Mouse (Mus musculus) intestine, embryonic 15.5 days (tissue): Measurements from ENCODE around the gene Plcl2. TPM values are rescaled to one million over a fixed set of nuclear protein-coding genes. Genes with fewer than 3 reads are reported as not detected.
"Not testable (repeated sequence)": the region's sequence is repeated elsewhere in the genome, so short reads cannot be mapped to it uniquely, and the experiment has no call there.

Experiments used
- ATAC-seq: fragments of 200-750 bp; cut with Nextera tagmentation; 2 replicates; pipeline ENCODE4 v1.8.0; 2017; ENCODE audit warnings: moderate TSS enrichment, moderate library complexity
- H3K27ac ChIP-seq: fragments of 300-500 bp; sonication (generic); 2 replicates; pipeline ENCODE4 v1.5.1; 2015; ENCODE audit warnings: mild to moderate bottlenecking, inconsistent platforms
- H3K27me3 ChIP-seq: fragments of 300-500 bp; sonication (generic); replicated peaks from 2 replicates; pipeline ENCODE4 v1.6.1; 2015; ENCODE audit warnings: inconsistent platforms
- H3K36me3 ChIP-seq: fragments of 300-500 bp; sonication (generic); 2 replicates; pipeline ENCODE4 v1.6.1; 2015; ENCODE audit warnings: inconsistent platforms
- H3K4me1 ChIP-seq: fragments of 300-500 bp; sonication (generic); replicated peaks from 2 replicates; pipeline ENCODE4 v1.6.1; 2015; ENCODE audit warnings: inconsistent platforms
- H3K4me2 ChIP-seq: fragments of 300-500 bp; sonication (generic); replicated peaks from 2 replicates; pipeline ENCODE4 v1.6.1; 2015; ENCODE audit warnings: mild to moderate bottlenecking, inconsistent platforms
- H3K4me3 ChIP-seq: fragments of 300-500 bp; sonication (generic); replicated peaks from 2 replicates; pipeline ENCODE4 v1.5.1; 2015; ENCODE audit warnings: inconsistent platforms
- H3K9ac ChIP-seq: fragments of 300-500 bp; sonication (generic); 2 replicates; pipeline ENCODE4 v1.6.1; 2015; ENCODE audit warnings: inconsistent platforms
- H3K9me3 ChIP-seq: fragments of 300-500 bp; sonication (generic); 2 replicates; pipeline ENCODE4 v1.6.1; 2016; ENCODE audit warnings: inconsistent platforms
- WGBS: fragments of 180-500 bp; shearing (Covaris S2); methylation state at CpG from one replicate; pipeline ENCODE4 v1.1.7; 2015; 5-methylcytosine and 5-hydroxymethylcytosine counted together
- polyA plus RNA-seq: library from polyadenylated mRNA; unstranded; fragments of >200 nt; fragmentation: Nextera tagmentation; extraction: Ambion mirVana; gene quantifications from 2 replicates; pipeline ENCODE4 v1.2.1, GENCODE M21; 2015

Plcl2 gene
- polyA plus RNA-seq, 1 experiment from 2014 or later = 4.7 TPM

- no peak overlapping the region for H3K4me3 ChIP-seq
- H3K27me3 ChIP-seq = no peaks in the 10 kb centered on the region
- ATAC-seq = no peak
- WGBS = 65% methylated on average over 5 of the region's 5 CpGs
- no peak overlapping the region for H3K27ac ChIP-seq
- H3K9ac ChIP-seq = no peak overlapping the region
- no peaks in the 10 kb centered on the region for H3K36me3 ChIP-seq
- H3K4me2 ChIP-seq = no peak overlapping the region
- no peaks in the 10 kb centered on the region for H3K9me3 ChIP-seq
- no peaks in the 10 kb centered on the region for H3K4me1 ChIP-seq
These were observed 162.2 kb downstream of the Plcl2 start for GRCm38 (mm10) chr17:50671416-50671815.

DNA sequence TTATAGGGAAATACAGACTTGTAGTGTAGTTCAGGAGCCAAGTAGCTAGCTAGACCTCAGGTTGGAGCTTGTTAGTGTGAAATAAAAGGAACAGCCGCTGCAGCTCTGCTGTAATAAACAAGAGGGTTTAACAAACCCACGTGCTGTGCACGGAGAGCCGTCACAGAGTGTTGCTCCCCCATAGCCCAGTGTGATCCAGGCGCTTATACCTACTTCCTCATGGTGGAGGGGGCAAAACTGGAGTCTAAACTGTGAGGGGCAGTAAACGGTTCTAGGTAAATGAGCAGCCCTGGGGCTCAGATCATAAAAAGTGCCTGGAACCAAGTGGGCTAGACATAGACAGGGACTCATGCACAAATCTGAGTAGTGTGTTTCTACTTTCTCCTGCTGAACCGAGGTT, 165.4 kb downstream of the Plcl2 start:
- Histone ChIP-seq H3K27ac (no peak overlapping the region), H3K4me1 (peaks cover 6% of the 10 kb centered on the region; the same call in 1 of the 2 replicates), H3K9me3 (no peaks in the 10 kb centered on the region), H3K36me3 (no peaks in the 10 kb centered on the region), H3K27me3 (no peaks in the 10 kb centered on the region), H3K9ac (no peak overlapping the region), H3K4me2 (no peak overlapping the region), H3K4me3 (no peak overlapping the region)
- no peak for ATAC-seq
- 68% methylated on average over 7 of the region's 7 CpGs for WGBS

DNA sequence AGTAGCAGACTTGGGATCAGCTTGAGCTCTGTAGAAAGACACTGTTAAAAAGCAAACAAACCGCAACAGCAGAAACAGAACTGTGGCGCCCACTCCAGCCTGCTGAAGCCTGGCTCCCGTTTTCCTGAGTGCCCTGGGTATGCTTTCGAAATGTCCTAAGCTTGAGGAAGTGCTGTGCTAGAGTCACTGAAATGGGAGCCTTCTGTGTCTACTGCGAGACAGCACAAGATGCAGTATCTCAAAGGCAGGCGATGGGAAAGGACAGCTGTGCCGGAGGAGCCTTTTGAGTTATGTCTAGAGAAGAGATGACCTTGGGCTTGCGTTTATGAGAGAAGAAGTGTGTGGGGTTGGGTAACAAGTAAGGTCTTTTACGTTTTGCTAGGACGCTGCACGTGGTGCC, 166.0 kb downstream of the Plcl2 start:
- no peak overlapping the region for H3K4me3 ChIP-seq
- 69% methylated on average over 11 of the region's 11 CpGs for WGBS

DNA sequence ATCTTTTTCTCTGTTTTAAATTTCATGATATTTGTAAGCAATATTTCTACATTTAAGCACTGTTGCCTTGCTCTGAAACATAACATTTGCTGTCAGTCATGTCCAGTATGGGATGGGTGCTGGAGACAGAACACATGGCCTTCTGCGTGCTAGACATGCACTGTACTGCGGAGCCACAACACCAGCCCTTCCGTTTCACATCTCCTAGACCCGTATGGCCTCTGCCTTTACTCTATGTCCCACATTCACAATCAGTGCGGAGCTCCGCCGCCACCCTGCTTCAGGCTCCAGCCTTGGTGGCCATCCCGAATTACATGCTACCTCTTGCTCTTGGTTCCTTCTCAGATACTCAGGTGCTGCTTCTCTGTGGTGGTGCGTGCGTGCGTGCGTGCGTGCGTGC, 168.1 kb downstream of the Plcl2 start:
- Histone ChIP-seq H3K27ac (0 out of 2 replicates have a peak overlapping the region, but pooled peaks have one; percentile 27), H3K36me3 (no peaks in the 10 kb centered on the region), H3K4me2 (no peak overlapping the region), H3K4me3 (no peak overlapping the region), H3K27me3 (no peaks in the 10 kb centered on the region), H3K4me1 (peaks cover 6% of the 10 kb centered on the region; the same call in 1 of the 2 replicates), H3K9me3 (no peaks in the 10 kb centered on the region), H3K9ac (no peak overlapping the region)
- ATAC-seq = no peak
- WGBS = 95% methylated on average over 14 of the region's 14 CpGs

More for the DNA sequence above, 166.0 kb downstream of the Plcl2 start:
- Histone ChIP-seq H3K4me1 (peaks cover 6% of the 10 kb centered on the region; the same call in 1 of the 2 replicates), H3K4me2 (no peak overlapping the region), H3K27ac (no peak overlapping the region), H3K36me3 (no peaks in the 10 kb centered on the region), H3K27me3 (no peaks in the 10 kb centered on the region), H3K9ac (no peak overlapping the region), H3K9me3 (no peaks in the 10 kb centered on the region)
- no peak for ATAC-seq

DNA sequence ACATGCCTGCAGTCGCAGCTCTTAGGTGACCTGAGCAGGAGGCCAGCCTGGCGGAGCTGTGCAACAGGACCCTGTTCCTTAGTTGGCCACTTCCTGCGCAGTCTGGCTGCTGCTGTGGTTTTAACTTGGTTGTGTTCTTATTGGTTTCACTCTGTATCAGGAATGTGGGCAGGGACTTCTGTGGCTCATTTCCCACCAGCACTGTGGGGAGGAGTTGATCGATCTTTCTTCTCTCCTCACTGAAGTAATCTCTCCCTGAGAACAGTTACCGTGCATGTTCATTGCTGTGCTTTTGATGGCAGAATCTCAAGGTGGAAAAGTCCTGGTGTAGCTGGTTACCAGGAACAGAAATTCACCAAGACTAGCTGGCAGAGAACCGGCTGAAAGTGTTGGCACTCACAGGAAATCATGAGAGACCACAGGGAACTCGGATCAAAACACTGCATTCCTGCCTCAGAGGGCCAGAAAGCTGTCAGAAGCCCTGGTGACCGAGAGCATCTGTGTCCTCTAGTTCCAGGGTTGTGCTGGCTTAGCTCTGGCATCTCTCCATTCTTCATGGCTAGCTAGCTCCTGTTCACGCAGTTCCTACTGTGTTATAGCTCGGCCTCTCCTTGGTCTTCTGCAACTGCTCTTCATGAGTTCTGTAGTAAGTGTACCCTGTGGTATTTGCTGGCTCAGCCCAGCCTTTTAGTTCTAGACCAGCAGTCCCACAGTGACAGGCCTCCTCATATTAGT, 168.9 kb downstream of the Plcl2 start:
- 0 out of 2 replicates have a peak overlapping the region, but pooled peaks have one; percentile 14 for H3K27ac ChIP-seq
- WGBS = 43% methylated on average over 10 of the region's 10 CpGs
- ATAC-seq = peak; percentile 67
- no peaks in the 10 kb centered on the region for H3K27me3 ChIP-seq
- H3K9me3 ChIP-seq = no peaks in the 10 kb centered on the region
- no peaks in the 10 kb centered on the region for H3K36me3 ChIP-seq
- no peak overlapping the region for H3K9ac ChIP-seq
- H3K4me1 ChIP-seq = peaks cover 6% of the 10 kb centered on the region; the same call in 1 of the 2 replicates
- no peak overlapping the region for H3K4me2 ChIP-seq
- no peak overlapping the region for H3K4me3 ChIP-seq

GRCm38 (mm10) chr17:50678748-50679147, 169.5 kb downstream of the Plcl2 start:
- WGBS = 67% methylated on average over 2 of the region's 2 CpGs
- Histone ChIP-seq H3K4me3 (no peak overlapping the region), H3K9me3 (no peaks in the 10 kb centered on the region), H3K27me3 (no peaks in the 10 kb centered on the region), H3K9ac (no peak overlapping the region), H3K4me1 (peaks cover 6% of the 10 kb centered on the region; the same call in 1 of the 2 replicates), H3K36me3 (no peaks in the 10 kb centered on the region), H3K4me2 (no peak overlapping the region), H3K27ac (no peak overlapping the region)
- ATAC-seq = no peak

- ATAC-seq = no peak
These were observed 170.7 kb downstream of the Plcl2 start for GRCm38 (mm10) chr17:50679613-50680534.

GRCm38 (mm10) chr17:50682696-50683095, 173.5 kb downstream of the Plcl2 start:
- Histone ChIP-seq H3K9ac (no peak overlapping the region), H3K27ac (no peak overlapping the region), H3K4me2 (no peak overlapping the region), H3K4me1 (peaks cover 3% of the 10 kb centered on the region; the same call in 1 of the 2 replicates), H3K4me3 (no peak overlapping the region), H3K36me3 (no peaks in the 10 kb centered on the region), H3K27me3 (no peaks in the 10 kb centered on the region), H3K9me3 (no peaks in the 10 kb centered on the region)
- 61% methylated on average over 3 of the region's 3 CpGs for WGBS
- ATAC-seq = no peak

More at GRCm38 (mm10) chr17:50679613-50680534, 170.7 kb downstream of the Plcl2 start:
- no peaks in the 10 kb centered on the region for H3K36me3 ChIP-seq
- H3K4me2 ChIP-seq = no peak overlapping the region
- no peak overlapping the region for H3K4me3 ChIP-seq
- peaks cover 6% of the 10 kb centered on the region; the same call in 1 of the 2 replicates for H3K4me1 ChIP-seq
- WGBS = 89% methylated on average over 12 of the region's 12 CpGs
- H3K27ac ChIP-seq = no peak overlapping the region
- no peaks in the 10 kb centered on the region for H3K9me3 ChIP-seq
- H3K9ac ChIP-seq = no peak overlapping the region
- no peaks in the 10 kb centered on the region for H3K27me3 ChIP-seq

DNA sequence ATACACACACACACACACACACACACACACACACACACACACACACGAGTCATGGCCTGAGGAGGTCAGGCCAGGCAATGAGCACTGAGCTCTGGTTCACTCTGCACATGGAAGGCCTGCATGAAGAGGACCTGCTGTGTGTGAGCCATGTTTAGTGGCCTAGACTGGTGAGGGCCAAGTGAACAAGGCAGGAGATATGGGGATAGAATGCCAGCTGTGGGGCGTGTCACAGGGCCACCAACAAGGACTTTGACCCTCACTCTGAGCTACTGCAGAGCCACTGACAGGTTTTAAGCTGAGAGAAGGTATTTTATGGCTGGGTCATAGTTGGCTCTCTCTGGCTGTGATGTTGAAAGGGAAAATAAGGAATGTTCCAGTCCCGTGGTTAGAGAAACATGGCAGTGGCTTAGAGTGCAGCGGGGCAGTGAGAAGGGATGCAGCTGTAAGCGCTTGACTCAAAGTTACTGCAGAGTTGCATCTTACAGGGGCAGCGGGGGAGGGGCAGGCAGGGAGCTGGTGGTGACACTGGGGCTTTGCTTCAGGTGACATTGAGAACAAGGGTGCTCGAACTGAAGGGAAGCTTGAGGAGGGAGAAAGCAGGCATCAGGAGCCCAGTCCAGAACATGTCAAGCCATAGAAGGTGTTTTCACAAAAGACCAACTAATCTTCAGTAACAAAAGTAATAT, 175.9 kb downstream of the Plcl2 start:
- Histone ChIP-seq H3K4me1 (no peaks in the 10 kb centered on the region), H3K27me3 (no peaks in the 10 kb centered on the region), H3K27ac (0 out of 2 replicates have a peak overlapping the region, but pooled peaks have one; percentile 17), H3K9me3 (no peaks in the 10 kb centered on the region), H3K4me3 (no peak overlapping the region), H3K4me2 (peak overlapping the region; percentile 39; the same call in 1 of the 2 replicates), H3K9ac (no peak overlapping the region), H3K36me3 (no peaks in the 10 kb centered on the region)
- ATAC-seq = peak; percentile 97
- WGBS = 54% methylated on average over 7 of the region's 7 CpGs

GRCm38 (mm10) chr17:50687670-50688069, 178.5 kb downstream of the Plcl2 start:
- no peaks in the 10 kb centered on the region for H3K36me3 ChIP-seq
- no peak overlapping the region for H3K27ac ChIP-seq
- WGBS = 69% methylated on average over 10 of the region's 10 CpGs
- no peaks in the 10 kb centered on the region for H3K4me1 ChIP-seq
- no peaks in the 10 kb centered on the region for H3K27me3 ChIP-seq
- H3K4me3 ChIP-seq = no peak overlapping the region
- no peak overlapping the region for H3K4me2 ChIP-seq
- no peak for ATAC-seq
- H3K9ac ChIP-seq = no peak overlapping the region
- H3K9me3 ChIP-seq = no peaks in the 10 kb centered on the region

- 73% methylated on average over 6 of the region's 6 CpGs for WGBS
- Histone ChIP-seq H3K4me3 (no peak overlapping the region), H3K9me3 (no peaks in the 10 kb centered on the region), H3K36me3 (no peaks in the 10 kb centered on the region), H3K4me2 (no peak overlapping the region), H3K9ac (no peak overlapping the region), H3K27me3 (no peaks in the 10 kb centered on the region), H3K27ac (no peak overlapping the region), H3K4me1 (no peaks in the 10 kb centered on the region)
- peak; percentile 61; the same call in 1 of the 2 replicates for ATAC-seq
These were observed 178.9 kb downstream of the Plcl2 start for GRCm38 (mm10) chr17:50688135-50688534.

GRCm38 (mm10) chr17:50698410-50698809, 189.2 kb downstream of the Plcl2 start:
- H3K4me2 ChIP-seq = peak overlapping the region; percentile 51
- not testable (repeated sequence) for H3K27me3 ChIP-seq, H3K9me3 ChIP-seq, H3K27ac ChIP-seq, H3K36me3 ChIP-seq, H3K4me1 ChIP-seq, H3K9ac ChIP-seq
- 4% methylated on average over 39 of the region's 39 CpGs for WGBS
- ATAC-seq = 0 out of 2 replicates have a peak, but pooled peaks have one; percentile 58
- H3K4me3 ChIP-seq = peak overlapping the region; percentile 12; the same call in 1 of the 2 replicates
